Mouse (Mus musculus) limb, embryonic 13.5 days (tissue): ENCODE data around the gene Nes. TPM values are rescaled to one million over a fixed set of nuclear protein-coding genes. Genes with fewer than 3 reads are reported as not detected.

Source experiments
- ATAC-seq: fragments of 200-750 bp; cut with Nextera tagmentation; 2 replicates; pipeline ENCODE4 v1.8.0; 2017; ENCODE audit warnings: low read depth, moderate number of reproducible peaks, moderate TSS enrichment; ENCODE audit not compliant: low FRiP score
- H3K27ac ChIP-seq: fragments of 300-500 bp; sonication (generic); 2 replicates; pipeline ENCODE4 v1.5.1; 2015; ENCODE audit warnings: inconsistent platforms, mild to moderate bottlenecking, moderate library complexity
- H3K27me3 ChIP-seq: fragments of 300-500 bp; sonication (generic); 2 replicates; pipeline ENCODE4 v1.6.1; 2015; ENCODE audit warnings: mild to moderate bottlenecking, inconsistent platforms
- H3K36me3 ChIP-seq: fragments of 300-500 bp; sonication (generic); 2 replicates; pipeline ENCODE4 v1.6.1; 2015; ENCODE audit warnings: inconsistent platforms, mild to moderate bottlenecking, moderate library complexity
- H3K4me1 ChIP-seq: fragments of 300-500 bp; sonication (generic); 2 replicates; pipeline ENCODE4 v1.6.1; 2015; ENCODE audit warnings: inconsistent platforms
- H3K4me2 ChIP-seq: fragments of 300-500 bp; sonication (generic); replicated peaks from 2 replicates; pipeline ENCODE4 v1.6.1; 2015; ENCODE audit warnings: inconsistent platforms, mild to moderate bottlenecking, moderate library complexity
- H3K4me3 ChIP-seq: fragments of 300-500 bp; sonication (generic); 2 replicates; pipeline ENCODE4 v1.5.1; 2015; ENCODE audit warnings: moderate library complexity, mild to moderate bottlenecking, inconsistent platforms
- H3K9ac ChIP-seq: fragments of 300-500 bp; sonication (generic); 2 replicates; pipeline ENCODE4 v1.6.1; 2015; ENCODE audit warnings: mild to moderate bottlenecking, inconsistent platforms
- H3K9me3 ChIP-seq: fragments of 300-500 bp; sonication (generic); 2 replicates; pipeline ENCODE4 v1.6.1; 2016; ENCODE audit warnings: inconsistent platforms
- WGBS: fragments of 180-500 bp; shearing (Covaris S2); methylation state at CpG from one replicate; pipeline ENCODE4 v1.1.7; 2015; 5-methylcytosine and 5-hydroxymethylcytosine counted together
- polyA plus RNA-seq: library from polyadenylated mRNA; unstranded; fragments of >200 nt; fragmentation: Nextera tagmentation; extraction: Ambion mirVana; gene quantifications from 2 replicates; pipeline ENCODE4 v1.2.1, GENCODE M21; 2015

Nes gene
- polyA plus RNA-seq, 1 experiment from 2014 or later: 32.8 TPM

DNA sequence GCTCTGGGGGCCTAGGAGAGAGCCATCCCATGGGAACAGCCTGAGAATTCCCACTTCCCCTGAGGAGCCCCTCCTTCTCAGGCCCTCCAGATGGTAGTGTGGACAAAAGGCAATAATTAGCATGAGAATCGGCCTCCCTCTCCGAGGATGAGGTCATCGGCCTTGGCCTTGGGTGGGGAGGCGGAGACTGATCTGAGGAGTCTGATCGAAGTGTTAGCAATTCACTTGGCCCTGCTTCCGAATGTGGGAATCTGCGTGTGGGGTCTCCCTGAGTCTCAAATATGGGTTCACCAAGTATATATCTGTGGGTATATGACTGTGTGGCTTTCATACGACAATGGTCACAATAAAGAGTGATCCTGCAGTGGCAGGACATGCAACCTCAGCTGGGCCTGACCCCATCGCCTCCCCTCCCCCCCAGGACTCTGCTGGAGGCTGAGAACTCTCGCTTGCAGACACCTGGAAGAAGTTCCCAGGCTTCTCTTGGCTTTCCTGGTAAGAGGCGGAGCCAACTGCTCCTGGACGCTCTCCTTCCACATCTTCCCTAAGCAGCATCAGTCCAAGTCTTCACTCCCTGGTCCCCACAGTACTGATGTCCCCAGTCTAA, 3.6 kb downstream of the Nes start:
- H3K36me3 ChIP-seq: peaks cover 13% of the 10 kb centered on the region
- no peak overlapping the region for H3K27ac ChIP-seq
- no peak for ATAC-seq
- peaks cover 47% of the 10 kb centered on the region for H3K4me1 ChIP-seq
- H3K27me3 ChIP-seq: peaks cover 40% of the 10 kb centered on the region
- peak overlapping the region; percentile 53 for H3K4me3 ChIP-seq
- H3K9me3 ChIP-seq: no peaks in the 10 kb centered on the region
- H3K9ac ChIP-seq: peak overlapping the region; percentile 50
- H3K4me2 ChIP-seq: peak overlapping the region; percentile 87
- 25% methylated on average over 12 of the region's 12 CpGs for WGBS

DNA sequence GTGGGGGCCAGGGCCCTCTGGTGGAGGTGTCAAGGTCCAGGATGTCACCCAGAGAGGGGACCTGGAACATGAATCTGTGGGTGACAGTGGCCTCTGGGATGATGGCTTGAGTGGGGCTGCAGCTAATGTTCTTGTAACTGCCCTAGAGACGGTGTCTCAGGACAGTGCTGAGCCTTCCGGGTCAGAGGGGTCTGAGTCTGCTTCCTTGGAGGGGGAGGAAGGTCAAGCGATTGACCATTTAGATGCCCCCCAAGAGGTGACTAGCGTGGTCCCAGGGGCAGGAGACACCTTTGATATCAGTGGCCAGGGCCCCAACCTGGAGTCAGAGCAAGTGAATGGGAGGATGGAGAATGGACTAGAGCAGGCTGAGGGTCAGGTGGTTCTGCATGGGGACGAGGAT, 8.6 kb downstream of the Nes start:
- H3K36me3 ChIP-seq: peaks cover 13% of the 10 kb centered on the region
- H3K9me3 ChIP-seq: no peaks in the 10 kb centered on the region
- ATAC-seq: no peak
- H3K27me3 ChIP-seq: 0 out of 2 replicates have a peak, but pooled peaks cover 3% of the 10 kb centered on the region
- H3K27ac ChIP-seq: no peak overlapping the region
- H3K9ac ChIP-seq: no peak overlapping the region
- 80% methylated on average over 5 of the region's 5 CpGs for WGBS
- H3K4me1 ChIP-seq: peaks cover 33% of the 10 kb centered on the region
- no peak overlapping the region for H3K4me2 ChIP-seq
- no peak overlapping the region for H3K4me3 ChIP-seq

DNA sequence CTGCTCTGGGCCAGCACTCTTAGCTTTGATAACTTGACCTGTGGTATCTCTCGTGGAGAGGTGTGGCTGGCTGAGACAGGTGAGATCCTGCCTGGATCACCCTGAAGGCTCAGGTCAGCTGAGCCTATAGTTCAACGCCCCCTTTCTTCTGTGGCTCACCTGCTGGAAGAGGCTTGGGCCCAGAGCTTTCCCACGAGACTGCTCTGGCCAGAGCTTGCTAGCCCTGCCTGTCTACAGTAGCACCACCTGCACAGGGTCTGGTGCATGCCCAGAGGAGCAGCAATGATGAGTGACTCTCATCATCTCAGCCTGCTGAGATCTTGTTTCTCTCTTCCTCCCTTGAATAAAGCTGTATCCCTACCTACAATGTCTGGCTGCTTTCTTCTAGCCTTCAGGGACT, 9.2 kb downstream of the Nes start:
- Histone ChIP-seq H3K9ac (no peak overlapping the region), H3K36me3 (peaks cover 13% of the 10 kb centered on the region), H3K4me3 (no peak overlapping the region), H3K4me1 (peaks cover 31% of the 10 kb centered on the region), H3K9me3 (no peaks in the 10 kb centered on the region), H3K27me3 (0 out of 2 replicates have a peak, but pooled peaks cover 3% of the 10 kb centered on the region), H3K27ac (no peak overlapping the region), H3K4me2 (no peak overlapping the region)
- no peak for ATAC-seq
- 40% methylated on average over 3 of the region's 3 CpGs for WGBS

GRCm38 (mm10) chr3:87980728-87981127, 9.8 kb downstream of the Nes start:
- no peak overlapping the region for H3K9ac ChIP-seq
- peaks cover 8% of the 10 kb centered on the region for H3K36me3 ChIP-seq
- ATAC-seq: no peak
- H3K4me2 ChIP-seq: no peak overlapping the region
- no peak overlapping the region for H3K4me3 ChIP-seq
- H3K4me1 ChIP-seq: peaks cover 38% of the 10 kb centered on the region
- 54% methylated on average over 5 of the region's 5 CpGs for WGBS
- no peaks in the 10 kb centered on the region for H3K9me3 ChIP-seq
- H3K27me3 ChIP-seq: 0 out of 2 replicates have a peak, but pooled peaks cover 3% of the 10 kb centered on the region
- no peak overlapping the region for H3K27ac ChIP-seq

DNA sequence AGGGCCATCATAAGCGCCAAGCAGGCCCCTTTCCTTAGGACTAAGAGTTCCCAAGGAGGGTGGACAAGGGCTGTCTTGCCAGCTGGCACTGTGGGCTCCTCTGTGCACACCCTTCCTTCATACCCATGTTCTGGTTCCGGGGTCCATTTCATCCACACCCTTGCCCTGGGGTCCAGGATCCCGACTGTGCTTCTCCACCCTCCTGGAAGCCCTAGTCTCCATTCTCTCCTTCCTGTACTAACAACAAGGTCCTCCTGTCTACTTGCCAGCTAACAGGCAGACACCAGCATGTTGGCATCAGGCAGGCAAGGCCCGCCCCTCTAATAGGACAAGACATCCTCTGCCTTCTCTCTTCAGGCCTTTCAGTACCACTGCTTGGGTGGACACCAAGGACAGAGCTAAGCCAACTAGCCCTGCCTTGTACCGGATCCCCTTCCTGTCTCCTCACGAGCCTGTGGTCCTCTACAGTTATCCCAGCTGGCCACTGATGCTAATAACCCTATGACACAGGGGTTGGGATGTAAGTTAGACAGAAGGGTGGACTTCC, 10.4 kb downstream of the Nes start:
- 78% methylated on average over 6 of the region's 6 CpGs for WGBS
- Histone ChIP-seq H3K9ac (no peak overlapping the region; the same call in 1 of the 2 replicates), H3K4me1 (peaks cover 43% of the 10 kb centered on the region), H3K27me3 (0 out of 2 replicates have a peak, but pooled peaks cover 3% of the 10 kb centered on the region), H3K9me3 (no peaks in the 10 kb centered on the region), H3K27ac (no peak overlapping the region), H3K36me3 (peaks cover 6% of the 10 kb centered on the region; the same call in 1 of the 2 replicates), H3K4me3 (no peak overlapping the region), H3K4me2 (no peak overlapping the region)
- no peak for ATAC-seq

DNA sequence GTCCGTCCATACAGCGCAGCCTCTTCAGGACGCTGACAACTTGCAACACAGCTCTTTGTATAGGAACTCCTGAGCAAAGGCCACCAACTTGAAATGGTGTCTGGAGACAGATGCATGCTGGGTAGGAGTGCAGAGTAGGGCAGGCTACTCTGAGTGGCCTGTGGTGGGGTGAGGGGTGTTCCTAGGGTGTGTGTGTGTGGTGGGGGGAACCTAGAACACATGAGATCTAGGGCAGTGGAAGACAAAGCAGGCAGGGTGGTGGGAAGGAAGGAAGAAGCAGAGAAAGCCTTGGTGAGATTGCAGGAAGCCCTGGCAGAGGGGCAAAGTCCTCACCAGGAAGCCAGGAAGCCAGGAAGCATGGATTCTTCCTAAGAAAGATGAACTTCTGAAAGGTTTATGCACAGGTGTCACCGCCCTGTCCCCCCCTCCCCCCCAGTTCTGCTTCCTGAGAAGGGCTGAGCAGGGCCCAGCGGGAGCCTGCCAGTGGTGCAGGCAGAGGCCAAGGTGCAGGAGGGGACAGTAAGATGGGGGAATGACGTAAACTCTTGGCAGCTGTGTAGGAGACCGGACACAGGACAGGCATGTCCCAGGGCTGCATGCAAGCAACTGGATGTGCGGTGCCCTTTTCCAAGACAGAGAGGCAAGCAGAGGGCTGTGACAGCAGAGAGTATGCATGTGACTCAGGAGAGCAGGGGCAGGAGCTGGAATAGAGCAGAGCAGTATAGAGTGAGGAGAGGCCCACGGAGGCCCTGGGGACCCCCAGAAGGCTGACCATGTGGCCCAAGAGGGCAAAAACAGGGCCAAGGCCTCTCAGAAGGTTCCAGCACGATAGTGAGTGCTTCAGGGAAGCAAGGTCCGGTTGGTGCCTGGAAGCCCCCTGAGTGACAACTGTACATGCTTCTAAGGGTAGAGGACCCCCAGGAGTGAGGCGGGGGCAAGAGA, 11.3 kb downstream of the Nes start:
- Histone ChIP-seq H3K4me3 (no peak overlapping the region), H3K27me3 (0 out of 2 replicates have a peak, but pooled peaks cover 3% of the 10 kb centered on the region), H3K36me3 (no peaks in the 10 kb centered on the region), H3K9me3 (no peaks in the 10 kb centered on the region), H3K27ac (peak overlapping the region; percentile 75), H3K9ac (peak overlapping the region; percentile 48), H3K4me2 (peak overlapping the region; percentile 49), H3K4me1 (peaks cover 50% of the 10 kb centered on the region)
- WGBS: 41% methylated on average over 12 of the region's 12 CpGs
- no peak for ATAC-seq

DNA sequence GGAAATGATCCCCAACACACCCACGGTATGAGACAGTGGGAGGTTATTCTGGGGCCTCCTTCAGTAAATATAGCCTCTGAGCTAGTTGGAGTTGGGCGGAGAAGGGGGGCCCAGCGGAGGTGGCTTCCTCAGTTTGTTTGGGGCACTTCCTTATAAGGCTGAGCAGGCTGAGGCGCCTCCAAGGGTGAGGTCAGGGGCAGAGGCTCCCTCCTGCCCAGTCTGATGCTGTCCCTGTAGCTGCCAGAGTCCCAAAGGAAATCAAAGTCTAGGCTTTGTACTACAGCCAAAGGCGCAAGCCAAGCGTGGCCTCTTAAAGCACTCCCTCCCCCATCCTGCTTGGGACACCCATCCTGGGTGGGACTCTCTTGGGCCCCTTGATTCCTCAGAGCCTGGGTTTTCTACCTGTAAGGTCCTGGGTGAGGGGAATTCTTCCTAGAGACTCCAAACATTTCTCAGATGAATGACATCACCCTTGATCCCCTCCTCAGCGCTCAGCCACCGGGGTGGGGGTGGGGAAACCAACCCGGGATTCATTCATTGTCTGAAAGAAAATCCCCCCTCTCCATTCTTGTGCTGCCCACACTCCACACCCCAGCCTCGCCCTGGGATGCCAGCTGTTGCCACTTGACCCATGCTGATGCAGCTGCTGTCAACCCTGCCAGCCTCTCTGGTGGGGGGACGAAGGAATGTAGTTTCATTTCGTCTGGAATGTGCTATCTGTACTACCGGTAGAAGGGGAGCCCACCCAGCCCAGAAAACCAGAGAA, 12.1 kb downstream of the Nes start:
- peak overlapping the region; percentile 75 for H3K27ac ChIP-seq
- H3K4me2 ChIP-seq: peak overlapping the region; percentile 49
- peak overlapping the region; percentile 17; the same call in 1 of the 2 replicates for H3K4me3 ChIP-seq
- WGBS: 10% methylated on average over 13 of the region's 13 CpGs
- H3K4me1 ChIP-seq: peaks cover 56% of the 10 kb centered on the region
- peak overlapping the region; percentile 48 for H3K9ac ChIP-seq
- H3K36me3 ChIP-seq: no peaks in the 10 kb centered on the region
- H3K9me3 ChIP-seq: no peaks in the 10 kb centered on the region
- ATAC-seq: peak; percentile 19; the same call in 1 of the 2 replicates
- H3K27me3 ChIP-seq: peaks cover 4% of the 10 kb centered on the region

- 47% methylated on average over 6 of the region's 6 CpGs for WGBS
- H3K4me3 ChIP-seq: no peak overlapping the region
- peaks cover 11% of the 10 kb centered on the region for H3K27me3 ChIP-seq
- peak overlapping the region; percentile 49 for H3K4me2 ChIP-seq
- peak overlapping the region; percentile 48; the same call in 1 of the 2 replicates for H3K9ac ChIP-seq
- ATAC-seq: no peak
- no peaks in the 10 kb centered on the region for H3K36me3 ChIP-seq
- H3K4me1 ChIP-seq: peaks cover 61% of the 10 kb centered on the region
- H3K27ac ChIP-seq: peak overlapping the region; percentile 66; the same call in 1 of the 2 replicates
- no peaks in the 10 kb centered on the region for H3K9me3 ChIP-seq
Measured at GRCm38 (mm10) chr3:87983627-87984026, 12.7 kb downstream of the Nes start.

DNA sequence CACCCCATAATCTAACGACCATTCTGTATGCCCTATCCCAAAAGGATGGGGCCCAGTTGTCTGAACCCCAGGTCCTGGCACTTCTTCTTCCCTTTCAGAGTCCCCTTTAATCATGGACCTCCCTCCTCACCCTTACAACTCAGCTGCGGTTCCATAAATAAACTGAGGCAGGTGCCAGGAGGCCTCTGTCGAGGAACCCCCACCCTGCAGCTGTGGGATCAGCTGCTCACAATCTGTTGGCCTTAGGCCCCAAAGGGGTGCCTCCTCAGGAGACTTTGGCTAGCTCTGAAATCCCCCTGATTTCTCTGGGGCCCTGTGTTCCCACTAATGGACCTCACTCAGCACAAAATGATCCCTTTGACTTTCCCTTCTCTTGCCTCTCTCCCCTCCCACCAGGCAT, 13.2 kb downstream of the Nes start:
- peaks cover 61% of the 10 kb centered on the region for H3K4me1 ChIP-seq
- H3K9ac ChIP-seq: no peak overlapping the region
- peak overlapping the region; percentile 49; the same call in 1 of the 2 replicates for H3K4me2 ChIP-seq
- H3K27me3 ChIP-seq: peaks cover 15% of the 10 kb centered on the region
- H3K27ac ChIP-seq: peak overlapping the region; percentile 66; the same call in 1 of the 2 replicates
- WGBS: 34% methylated on average over 3 of the region's 3 CpGs
- H3K9me3 ChIP-seq: no peaks in the 10 kb centered on the region
- H3K36me3 ChIP-seq: no peaks in the 10 kb centered on the region
- no peak overlapping the region for H3K4me3 ChIP-seq
- ATAC-seq: no peak

- WGBS: 45% methylated on average over 12 of the region's 12 CpGs
- H3K27ac ChIP-seq: no peak overlapping the region; the same call in 1 of the 2 replicates
- H3K4me1 ChIP-seq: peaks cover 61% of the 10 kb centered on the region
- 0 out of 2 replicates have a peak overlapping the region, but pooled peaks have one; percentile 31 for H3K9ac ChIP-seq
- no peaks in the 10 kb centered on the region for H3K36me3 ChIP-seq
- no peaks in the 10 kb centered on the region for H3K9me3 ChIP-seq
- peaks cover 31% of the 10 kb centered on the region for H3K27me3 ChIP-seq
- H3K4me3 ChIP-seq: no peak overlapping the region
- no peak for ATAC-seq
- peak overlapping the region; percentile 80; the same call in 1 of the 2 replicates for H3K4me2 ChIP-seq
Measured at GRCm38 (mm10) chr3:87985505-87986320, 14.8 kb downstream of the Nes start.
